Mouse (Mus musculus): ENCODE results near the gene Sgpl1. TPM values are rescaled to one million over a fixed set of nuclear protein-coding genes. Genes with fewer than 3 reads are reported as not detected.
"Not testable (repeated sequence)": the region's sequence is repeated elsewhere in the genome, so short reads cannot be mapped to it uniquely, and the experiment has no call there.

The Sgpl1 gene
- polyA plus RNA-seq, 1 experiment = 43.9 TPM

DNA sequence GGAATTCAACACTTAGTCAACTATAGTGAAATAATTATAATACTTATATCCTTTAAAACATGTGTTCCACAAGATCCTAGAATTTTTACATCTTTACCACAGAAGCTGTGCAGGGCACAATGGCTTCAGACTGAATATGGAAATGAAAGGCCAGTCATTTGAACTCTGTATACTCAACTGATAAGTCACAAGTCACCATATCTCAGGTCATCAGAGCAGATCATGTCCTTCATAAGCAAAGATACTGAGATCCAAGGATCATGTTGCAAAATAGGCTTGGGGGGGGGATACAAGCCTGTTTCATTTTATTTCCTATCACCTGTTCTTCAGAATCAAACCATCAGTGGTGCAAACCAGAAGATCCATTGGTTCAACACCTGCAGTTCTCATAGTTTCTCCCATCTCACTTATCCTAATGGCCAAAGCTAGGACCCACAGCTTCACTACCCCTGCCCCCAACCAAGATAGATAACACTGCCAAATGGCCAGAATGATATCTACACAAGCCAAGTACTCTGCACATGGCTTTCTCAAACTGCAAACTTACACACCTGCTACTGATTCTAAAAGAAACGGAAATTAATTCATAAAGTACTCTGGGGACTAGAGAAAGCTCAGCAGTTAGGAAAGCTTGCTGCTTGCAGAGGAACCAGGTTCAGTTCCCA is 18.7 kb downstream of the Sgpl1 start:
- Histone ChIP-seq H3K27me3 (ENCODE audit: control insufficient read depth, insufficient read depth, insufficient read length) (no peaks in the 10 kb centered on the region), H3K79me3 (ENCODE audit: low read depth) (peaks cover 8% of the 10 kb centered on the region), H3K36me3 (ENCODE audit: control insufficient read depth, insufficient read depth) (peaks cover 25% of the 10 kb centered on the region), H3K4me3 (ENCODE audit: insufficient read depth, poor library complexity, severe bottlenecking) (no peak overlapping the region), H3K79me2 (ENCODE audit: control insufficient read depth, insufficient read depth) (peaks cover 59% of the 10 kb centered on the region), H3ac (ENCODE audit: control insufficient read depth, insufficient read length, low read depth) (no peak overlapping the region)
- TF ChIP-seq MYOG (IDR thresholded peaks at IDR 0.05; ENCODE audit: control insufficient read depth, extremely low read depth, insufficient read length) (no peak), USF1 (IDR thresholded peaks at IDR 0.05; ENCODE audit: low read depth) (no peak), FOSL1 (IDR thresholded peaks at IDR 0.05; ENCODE audit: insufficient read depth, low read length, poor library complexity, severe bottlenecking) (no peak), CTCF (IDR thresholded peaks at IDR 0.05; ENCODE audit: control insufficient read depth, insufficient read depth, insufficient read length) (no peak)

- no peak for TF ChIP-seq CEBPB (IDR thresholded peaks at IDR 0.05; ENCODE audit: low read depth)
- TF ChIP-seq MAX (IDR thresholded peaks at IDR 0.05) = no peak
- no peak for TF ChIP-seq MYOD1 (IDR thresholded peaks at IDR 0.05; ENCODE audit: control insufficient read depth, insufficient read length, low read depth)
- TF ChIP-seq MYOG (IDR thresholded peaks at IDR 0.05; ENCODE audit: control insufficient read depth, extremely low read depth, insufficient read length) = no peak
- no peak for TF ChIP-seq USF1 (IDR thresholded peaks at IDR 0.05; ENCODE audit: low read depth)
- TF ChIP-seq CTCF (IDR thresholded peaks at IDR 0.05; ENCODE audit: control insufficient read depth, insufficient read depth, insufficient read length) = no peak
- no peak for TF ChIP-seq FOSL1 (IDR thresholded peaks at IDR 0.05; ENCODE audit: insufficient read depth, low read length, poor library complexity, severe bottlenecking)
- peaks cover 37% of the 10 kb centered on the region for H3K36me3 ChIP-seq (ENCODE audit: control insufficient read depth, insufficient read depth)
- H3K79me3 ChIP-seq (ENCODE audit: low read depth) = peaks cover 2% of the 10 kb centered on the region
- no peak overlapping the region for H3K4me3 ChIP-seq (ENCODE audit: insufficient read depth, poor library complexity, severe bottlenecking)
- no peak overlapping the region for H3ac ChIP-seq (ENCODE audit: control insufficient read depth, insufficient read length, low read depth)
- no peaks in the 10 kb centered on the region for H3K27me3 ChIP-seq (ENCODE audit: control insufficient read depth, insufficient read depth, insufficient read length)
- H3K79me2 ChIP-seq (ENCODE audit: control insufficient read depth, insufficient read depth) = peaks cover 33% of the 10 kb centered on the region
Measured at GRCm38 (mm10) chr10:61124462-61124861, 23.0 kb downstream of the Sgpl1 start.

DNA sequence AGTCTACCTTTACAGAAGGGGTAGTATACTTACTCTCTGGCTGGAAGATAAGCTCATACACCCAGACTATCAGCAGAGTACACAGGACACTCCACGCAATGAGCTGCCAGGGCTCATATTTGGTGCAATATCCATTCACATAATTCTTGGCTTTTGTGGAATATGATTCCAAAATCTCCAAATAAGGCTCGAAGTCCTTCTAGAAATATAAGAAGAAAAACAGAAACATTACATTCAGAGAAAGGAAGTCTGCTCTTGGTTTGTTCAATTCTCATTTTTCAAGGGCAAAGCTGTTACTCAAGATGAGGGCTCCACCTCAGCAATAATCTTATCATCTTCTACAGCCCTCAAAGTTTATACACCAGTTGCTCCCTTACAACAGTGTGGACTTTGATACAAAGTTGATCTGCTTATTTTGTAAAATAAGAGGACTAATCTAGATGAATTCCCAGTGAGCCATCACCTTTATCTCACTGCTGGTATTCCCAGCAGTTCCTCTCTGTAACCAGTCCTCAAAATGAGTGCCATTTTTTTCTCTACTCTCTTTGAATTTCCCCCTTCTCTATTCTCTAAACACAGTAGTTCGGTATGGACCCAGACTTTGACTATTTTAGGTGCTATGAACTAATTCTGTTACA is 24.1 kb downstream of the Sgpl1 start:
- H3K4me3 ChIP-seq (ENCODE audit: insufficient read depth, poor library complexity, severe bottlenecking) = no peak overlapping the region
- TF ChIP-seq MYOG (IDR thresholded peaks at IDR 0.05; ENCODE audit: control insufficient read depth, extremely low read depth, insufficient read length) (no peak), USF1 (IDR thresholded peaks at IDR 0.05; ENCODE audit: low read depth) (no peak), CEBPB (IDR thresholded peaks at IDR 0.05; ENCODE audit: low read depth) (no peak), MYOD1 (IDR thresholded peaks at IDR 0.05; ENCODE audit: control insufficient read depth, insufficient read length, low read depth) (no peak), FOSL1 (IDR thresholded peaks at IDR 0.05; ENCODE audit: insufficient read depth, low read length, poor library complexity, severe bottlenecking) (no peak), MAX (IDR thresholded peaks at IDR 0.05) (no peak)
- peaks cover 2% of the 10 kb centered on the region for H3K79me3 ChIP-seq (ENCODE audit: low read depth)
- H3K36me3 ChIP-seq (ENCODE audit: control insufficient read depth, insufficient read depth) = peaks cover 44% of the 10 kb centered on the region
- no peaks in the 10 kb centered on the region for H3K27me3 ChIP-seq (ENCODE audit: control insufficient read depth, insufficient read depth, insufficient read length)
- peaks cover 30% of the 10 kb centered on the region for H3K79me2 ChIP-seq (ENCODE audit: control insufficient read depth, insufficient read depth)
- H3ac ChIP-seq (ENCODE audit: control insufficient read depth, insufficient read length, low read depth) = no peak overlapping the region

GRCm38 (mm10) chr10:61121732-61122131 is 25.8 kb downstream of the Sgpl1 start:
- Histone ChIP-seq H3K36me3 (ENCODE audit: control insufficient read depth, insufficient read depth) (peaks cover 43% of the 10 kb centered on the region), H3K79me2 (ENCODE audit: control insufficient read depth, insufficient read depth) (peaks cover 14% of the 10 kb centered on the region)
- not testable (repeated sequence) for H3K27me3 ChIP-seq (ENCODE audit: control insufficient read depth, insufficient read depth, insufficient read length); H3K4me3 ChIP-seq (ENCODE audit: insufficient read depth, poor library complexity, severe bottlenecking); H3ac ChIP-seq (ENCODE audit: control insufficient read depth, insufficient read length, low read depth); H3K79me3 ChIP-seq (ENCODE audit: low read depth)

GRCm38 (mm10) chr10:61114246-61114720 is 33.2 kb downstream of the Sgpl1 start:
- no peak for TF ChIP-seq MAX (IDR thresholded peaks at IDR 0.05)
- no peak for TF ChIP-seq USF1 (IDR thresholded peaks at IDR 0.05; ENCODE audit: low read depth)
- TF ChIP-seq CTCF (IDR thresholded peaks at IDR 0.05; ENCODE audit: control insufficient read depth, insufficient read depth, insufficient read length) = no peak
- TF ChIP-seq CEBPB (IDR thresholded peaks at IDR 0.05; ENCODE audit: low read depth) = peak; percentile 88
- Histone ChIP-seq H3ac (ENCODE audit: control insufficient read depth, insufficient read length, low read depth) (no peak overlapping the region), H3K36me3 (ENCODE audit: control insufficient read depth, insufficient read depth) (peaks cover 60% of the 10 kb centered on the region), H3K4me3 (ENCODE audit: insufficient read depth, poor library complexity, severe bottlenecking) (no peak overlapping the region), H3K79me2 (ENCODE audit: control insufficient read depth, insufficient read depth) (peaks cover 6% of the 10 kb centered on the region), H3K79me3 (ENCODE audit: low read depth) (no peaks in the 10 kb centered on the region), H3K27me3 (ENCODE audit: control insufficient read depth, insufficient read depth, insufficient read length) (no peaks in the 10 kb centered on the region)

DNA sequence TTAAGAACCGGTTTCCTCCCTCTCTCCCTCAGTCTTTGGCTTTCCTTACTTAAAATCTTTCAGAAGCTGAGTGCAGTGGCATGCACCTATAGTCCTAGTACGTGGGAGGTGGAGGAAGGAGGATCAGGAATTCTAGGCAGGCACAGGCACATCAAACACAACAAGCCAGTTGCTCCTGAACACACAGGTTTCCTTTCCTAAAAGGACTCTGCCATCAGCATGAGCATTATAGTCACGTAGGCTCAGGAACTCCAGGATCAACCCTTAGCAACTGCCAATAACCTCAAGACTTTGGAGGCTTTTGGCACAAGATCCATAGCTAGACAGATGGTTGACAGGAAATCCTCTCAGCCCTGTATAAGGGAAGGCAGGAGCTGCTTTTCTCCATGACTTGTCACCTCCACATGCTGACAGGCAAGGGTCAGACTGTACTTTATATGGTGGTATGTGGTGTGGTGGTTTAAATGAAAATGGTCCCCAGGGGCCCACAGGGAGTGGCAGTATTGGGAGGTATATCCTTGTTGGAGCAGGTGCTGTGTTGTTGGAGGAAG is 43.9 kb downstream of the Sgpl1 start:
- Histone ChIP-seq H3K79me2 (ENCODE audit: control insufficient read depth, insufficient read depth) (no peaks in the 10 kb centered on the region), H3K27me3 (ENCODE audit: control insufficient read depth, insufficient read depth, insufficient read length) (no peaks in the 10 kb centered on the region), H3ac (ENCODE audit: control insufficient read depth, insufficient read length, low read depth) (no peak overlapping the region), H3K79me3 (ENCODE audit: low read depth) (no peaks in the 10 kb centered on the region), H3K4me3 (ENCODE audit: insufficient read depth, poor library complexity, severe bottlenecking) (no peak overlapping the region), H3K36me3 (ENCODE audit: control insufficient read depth, insufficient read depth) (peaks cover 97% of the 10 kb centered on the region)
- no peak for TF ChIP-seq CTCF (IDR thresholded peaks at IDR 0.05; ENCODE audit: control insufficient read depth, insufficient read depth, insufficient read length)
- no peak for TF ChIP-seq USF1 (IDR thresholded peaks at IDR 0.05; ENCODE audit: low read depth)

Data from C2C12 (cell line).